Mouse (Mus musculus) stomach, embryonic 14.5 days (tissue): ENCODE measurements at regions not wholly inside any gene's neighbourhood (a gene's known extent, or its start where the extent isn't known, plus 50 kb on each side); places are given as distances from the start of the nearest gene placed in this dataset.

Experiments
- ATAC-seq: fragments of 200-750 bp; cut with Nextera tagmentation; 2 replicates; pipeline ENCODE4 v1.8.0; 2017; ENCODE audit warnings: low read depth, moderate TSS enrichment; ENCODE audit not compliant: insufficient number of reproducible peaks, insufficient read depth, low FRiP score
- H3K27ac ChIP-seq: fragments of 300-500 bp; sonication (generic); 2 replicates; pipeline ENCODE4 v1.5.1; 2014; ENCODE audit warnings: mild to moderate bottlenecking, low read length, moderate library complexity, mixed read lengths
- H3K27me3 ChIP-seq: fragments of 300-500 bp; sonication (generic); 2 replicates; pipeline ENCODE4 v1.6.1; 2014; ENCODE audit warnings: low read length, control low read depth, mixed read lengths; ENCODE audit not compliant: control insufficient read depth, insufficient read depth
- H3K36me3 ChIP-seq: fragments of 300-500 bp; sonication (generic); 2 replicates; pipeline ENCODE4 v1.6.1; 2014; ENCODE audit warnings: mild to moderate bottlenecking, control low read depth, low read length, moderate library complexity, mixed read lengths; ENCODE audit not compliant: control insufficient read depth, insufficient read depth
- H3K4me1 ChIP-seq: fragments of 300-500 bp; sonication (generic); 2 replicates; pipeline ENCODE4 v1.6.1; 2014; ENCODE audit warnings: low read length, control low read depth, mixed read lengths; ENCODE audit not compliant: control insufficient read depth, insufficient read depth
- H3K4me2 ChIP-seq: fragments of 300-500 bp; sonication (generic); replicated peaks from 2 replicates; pipeline ENCODE4 v1.6.1; 2014; ENCODE audit warnings: low read depth, low read length, control low read depth
- H3K4me3 ChIP-seq: fragments of 300-500 bp; sonication (generic); 2 replicates; pipeline ENCODE4 v1.5.1; 2014; ENCODE audit warnings: low read depth, low read length, control low read depth
- H3K9ac ChIP-seq: fragments of 300-500 bp; sonication (generic); replicated peaks from 2 replicates; pipeline ENCODE4 v1.6.1; 2014; ENCODE audit warnings: low read depth, mild to moderate bottlenecking, control low read depth, low read length, moderate library complexity, mixed read lengths
- H3K9me3 ChIP-seq: fragments of 300-500 bp; sonication (generic); 2 replicates; pipeline ENCODE4 v1.6.1; 2016; ENCODE audit warnings: low read depth, low read length, control low read depth; ENCODE audit not compliant: control insufficient read depth
- WGBS: fragments of 180-500 bp; shearing (Covaris S2); extraction: QIAGEN DNeasy Blood & Tissue Kit; methylation state at CpG from one replicate; pipeline ENCODE4 v1.1.7; 2014; 5-methylcytosine and 5-hydroxymethylcytosine counted together

GRCm38 (mm10) chr3:102265146-102265545, 60.7 kb upstream of the Vangl1 start:
- H3K4me3 ChIP-seq = no peak overlapping the region
- H3K9me3 ChIP-seq = no peaks in the 10 kb centered on the region
- WGBS = 73% methylated on average over 7 of the region's 7 CpGs
- H3K36me3 ChIP-seq = no peaks in the 10 kb centered on the region
- H3K27me3 ChIP-seq = no peaks in the 10 kb centered on the region
- H3K4me1 ChIP-seq = no peaks in the 10 kb centered on the region
- no peak overlapping the region for H3K27ac ChIP-seq
- ATAC-seq = no peak
- H3K9ac ChIP-seq = no peak overlapping the region
- H3K4me2 ChIP-seq = no peak overlapping the region

GRCm38 (mm10) chr3:102263326-102263725, 58.8 kb upstream of the Vangl1 start:
- WGBS = 66% methylated on average over 9 of the region's 9 CpGs

GRCm38 (mm10) chr3:102262665-102263064, 58.2 kb upstream of the Vangl1 start:
- Histone ChIP-seq H3K36me3 (no peaks in the 10 kb centered on the region), H3K4me1 (no peaks in the 10 kb centered on the region), H3K4me3 (no peak overlapping the region), H3K9me3 (no peaks in the 10 kb centered on the region), H3K27ac (no peak overlapping the region), H3K27me3 (no peaks in the 10 kb centered on the region), H3K4me2 (no peak overlapping the region), H3K9ac (no peak overlapping the region)
- ATAC-seq = 0 out of 2 replicates have a peak, but pooled peaks have one; percentile 14
- WGBS = 11% methylated on average over 8 of the region's 8 CpGs

More at GRCm38 (mm10) chr3:102263326-102263725, 58.8 kb upstream of the Vangl1 start:
- no peaks in the 10 kb centered on the region for H3K36me3 ChIP-seq
- H3K4me2 ChIP-seq = no peak overlapping the region
- no peak overlapping the region for H3K4me3 ChIP-seq
- H3K9me3 ChIP-seq = no peaks in the 10 kb centered on the region
- H3K27ac ChIP-seq = no peak overlapping the region
- H3K4me1 ChIP-seq = no peaks in the 10 kb centered on the region
- ATAC-seq = no peak
- H3K9ac ChIP-seq = no peak overlapping the region
- no peaks in the 10 kb centered on the region for H3K27me3 ChIP-seq

GRCm38 (mm10) chr3:102261517-102261916, 57.0 kb upstream of the Vangl1 start:
- no peak overlapping the region for H3K4me3 ChIP-seq
- no peak overlapping the region for H3K9ac ChIP-seq
- H3K9me3 ChIP-seq = no peaks in the 10 kb centered on the region
- ATAC-seq = no peak
- H3K4me1 ChIP-seq = no peaks in the 10 kb centered on the region
- H3K36me3 ChIP-seq = no peaks in the 10 kb centered on the region
- no peak overlapping the region for H3K27ac ChIP-seq
- no peaks in the 10 kb centered on the region for H3K27me3 ChIP-seq
- WGBS = 71% methylated on average over 3 of the region's 3 CpGs
- H3K4me2 ChIP-seq = no peak overlapping the region
